Mouse (Mus musculus): ENCODE measurements around the gene Asb8. TPM values are rescaled to one million over a fixed set of nuclear protein-coding genes. Genes with fewer than 3 reads are reported as not detected.

Asb8 gene
- polyA plus RNA-seq, 1 experiment from 2014 or later, result 22.8 TPM

DNA sequence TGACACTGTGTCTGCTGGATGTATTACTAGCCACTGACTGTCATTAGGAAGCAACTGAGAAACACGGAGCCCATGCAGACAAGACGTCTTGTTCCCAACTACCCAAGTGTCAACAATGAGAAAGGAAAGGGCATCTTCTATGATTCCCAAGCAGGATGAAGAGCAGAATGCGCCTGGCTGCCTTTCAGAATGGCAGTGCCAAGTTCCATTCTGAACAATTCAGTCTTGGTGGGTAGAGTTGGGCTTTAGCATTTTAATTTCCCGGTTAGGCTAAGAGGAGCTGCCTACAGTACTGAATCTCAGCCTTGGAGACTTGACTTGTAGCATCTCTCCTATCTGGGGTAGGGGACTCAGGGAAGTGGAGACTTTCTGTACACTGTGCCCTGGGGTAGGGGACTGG lies 31.4 kb downstream of the Asb8 start:
- no peak overlapping the region for H3K27ac ChIP-seq (ENCODE audit: low read length)
- no peak overlapping the region for H3K4me2 ChIP-seq (ENCODE audit: low read depth, low read length)
- H3K4me1 ChIP-seq (ENCODE audit: control insufficient read depth, low read depth, low read length), result no peaks in the 10 kb centered on the region
- no peak overlapping the region for H3K9ac ChIP-seq (ENCODE audit: low read depth, low read length)
- no peaks in the 10 kb centered on the region for H3K27me3 ChIP-seq (ENCODE audit: control insufficient read depth, insufficient read depth, low read depth, low read length)
- no peak for ATAC-seq (ENCODE audit: low read depth)
- H3K4me3 ChIP-seq (ENCODE audit: low read depth, low read length), result no peak overlapping the region
- H3K9me3 ChIP-seq (replicated peaks; ENCODE audit: control insufficient read depth, low read length), result no peaks in the 10 kb centered on the region
- WGBS (ENCODE audit: insufficient replicate concordance), result 72% methylated on average over 4 of the region's 4 CpGs
- H3K36me3 ChIP-seq (ENCODE audit: control insufficient read depth, insufficient read depth), result peaks cover 6% of the 10 kb centered on the region

DNA sequence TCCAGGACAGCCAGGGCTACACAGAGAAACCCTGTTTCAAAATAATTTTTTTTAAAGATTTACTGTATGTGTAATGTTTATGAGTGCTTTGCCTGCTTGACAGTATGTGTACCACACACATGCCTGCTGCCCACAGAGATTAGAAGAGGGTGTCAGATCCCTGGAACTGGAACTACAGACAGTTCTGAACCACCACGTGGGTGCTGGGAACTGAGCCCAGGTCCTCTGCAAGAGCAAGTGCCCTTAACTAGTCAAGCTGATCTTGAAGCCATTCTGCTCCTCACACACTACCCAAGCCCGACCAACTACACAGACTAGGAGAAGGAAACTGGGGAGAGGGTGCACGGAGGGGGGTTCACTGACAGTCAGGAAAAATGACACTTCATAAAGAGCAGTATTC lies 32.0 kb downstream of the Asb8 start:
- no peaks in the 10 kb centered on the region for H3K27me3 ChIP-seq (ENCODE audit: control insufficient read depth, insufficient read depth, low read depth, low read length)
- no peaks in the 10 kb centered on the region for H3K4me1 ChIP-seq (ENCODE audit: control insufficient read depth, low read depth, low read length)
- WGBS (ENCODE audit: insufficient replicate concordance), result 85% methylated on average over 3 of the region's 3 CpGs
- ATAC-seq (ENCODE audit: low read depth), result no peak
- peaks cover 6% of the 10 kb centered on the region for H3K36me3 ChIP-seq (ENCODE audit: control insufficient read depth, insufficient read depth)
- H3K9ac ChIP-seq (ENCODE audit: low read depth, low read length), result no peak overlapping the region
- H3K4me2 ChIP-seq (ENCODE audit: low read depth, low read length), result no peak overlapping the region
- H3K9me3 ChIP-seq (replicated peaks; ENCODE audit: control insufficient read depth, low read length), result no peaks in the 10 kb centered on the region
- no peak overlapping the region for H3K27ac ChIP-seq (ENCODE audit: low read length)
- no peak overlapping the region for H3K4me3 ChIP-seq (ENCODE audit: low read depth, low read length)

DNA sequence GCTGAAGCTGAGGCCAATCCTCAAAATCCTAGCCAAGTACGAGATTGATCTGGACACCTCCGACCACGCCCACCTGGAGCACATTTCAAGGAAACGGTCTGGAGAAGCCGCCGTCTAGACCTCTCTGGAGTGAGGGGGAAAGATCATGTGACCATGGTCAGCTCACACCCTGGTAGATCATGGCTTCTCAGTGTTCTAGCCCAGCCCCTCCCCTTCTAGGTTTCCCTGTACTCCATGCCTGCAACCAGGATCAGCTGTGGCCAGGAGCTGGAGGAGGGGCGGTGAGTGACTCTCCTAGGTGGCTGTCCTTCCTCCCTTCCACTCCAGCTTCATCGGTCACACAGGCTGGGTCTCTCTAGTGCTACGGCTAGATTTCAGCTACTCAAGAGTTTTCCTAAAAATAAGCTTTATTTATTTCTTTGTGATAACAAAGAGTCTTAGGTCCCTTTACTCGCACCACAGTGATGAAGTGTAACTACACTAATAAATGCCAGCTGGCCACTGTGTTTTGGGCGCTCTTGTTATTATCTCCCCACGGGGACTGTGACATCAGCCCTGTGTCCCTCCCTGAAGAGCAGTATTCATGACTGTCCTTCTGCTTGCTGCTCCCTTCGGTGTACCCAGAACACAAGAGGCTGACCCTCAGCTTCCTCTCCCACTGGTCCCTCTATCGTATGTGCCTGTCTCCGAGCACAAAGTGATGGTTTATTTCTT lies 33.3 kb downstream of the Asb8 start:
- Histone ChIP-seq H3K27ac (ENCODE audit: low read length) (no peak overlapping the region), H3K4me1 (ENCODE audit: control insufficient read depth, low read depth, low read length) (no peaks in the 10 kb centered on the region), H3K4me3 (ENCODE audit: low read depth, low read length) (no peak overlapping the region), H3K4me2 (ENCODE audit: low read depth, low read length) (no peak overlapping the region), H3K9me3 (replicated peaks; ENCODE audit: control insufficient read depth, low read length) (no peaks in the 10 kb centered on the region), H3K36me3 (ENCODE audit: control insufficient read depth, insufficient read depth) (peaks cover 6% of the 10 kb centered on the region), H3K27me3 (ENCODE audit: control insufficient read depth, insufficient read depth, low read depth, low read length) (no peaks in the 10 kb centered on the region), H3K9ac (ENCODE audit: low read depth, low read length) (no peak overlapping the region)
- no peak for ATAC-seq (ENCODE audit: low read depth)
- WGBS (ENCODE audit: insufficient replicate concordance), result 80% methylated on average over 15 of the region's 15 CpGs

DNA sequence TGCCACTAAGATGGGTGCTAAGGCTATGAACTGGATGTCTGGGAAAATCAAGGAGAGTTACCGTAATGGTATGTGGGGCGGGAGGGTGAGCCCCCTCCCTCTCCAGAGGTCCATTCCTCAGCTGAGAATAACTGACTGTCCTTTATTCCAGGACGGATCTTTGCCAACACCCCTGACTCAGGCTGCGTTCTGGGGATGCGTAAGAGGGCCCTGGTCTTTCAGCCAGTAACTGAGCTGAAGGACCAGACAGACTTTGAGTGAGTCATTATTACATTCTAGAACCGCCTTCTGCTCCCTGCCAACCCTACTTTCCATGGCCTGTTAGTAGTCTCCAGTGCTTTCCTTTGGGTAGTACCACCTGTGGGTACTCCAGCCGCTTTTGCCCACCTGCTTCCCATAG lies 34.0 kb downstream of the Asb8 start:
- no peak for ATAC-seq (ENCODE audit: low read depth)
- Histone ChIP-seq H3K9ac (ENCODE audit: low read depth, low read length) (no peak overlapping the region), H3K4me3 (ENCODE audit: low read depth, low read length) (no peak overlapping the region), H3K36me3 (ENCODE audit: control insufficient read depth, insufficient read depth) (peaks cover 6% of the 10 kb centered on the region), H3K9me3 (replicated peaks; ENCODE audit: control insufficient read depth, low read length) (no peaks in the 10 kb centered on the region), H3K27ac (ENCODE audit: low read length) (no peak overlapping the region), H3K27me3 (ENCODE audit: control insufficient read depth, insufficient read depth, low read depth, low read length) (no peaks in the 10 kb centered on the region), H3K4me2 (ENCODE audit: low read depth, low read length) (no peak overlapping the region), H3K4me1 (ENCODE audit: control insufficient read depth, low read depth, low read length) (no peaks in the 10 kb centered on the region)
- 84% methylated on average over 7 of the region's 7 CpGs for WGBS (ENCODE audit: insufficient replicate concordance)

DNA sequence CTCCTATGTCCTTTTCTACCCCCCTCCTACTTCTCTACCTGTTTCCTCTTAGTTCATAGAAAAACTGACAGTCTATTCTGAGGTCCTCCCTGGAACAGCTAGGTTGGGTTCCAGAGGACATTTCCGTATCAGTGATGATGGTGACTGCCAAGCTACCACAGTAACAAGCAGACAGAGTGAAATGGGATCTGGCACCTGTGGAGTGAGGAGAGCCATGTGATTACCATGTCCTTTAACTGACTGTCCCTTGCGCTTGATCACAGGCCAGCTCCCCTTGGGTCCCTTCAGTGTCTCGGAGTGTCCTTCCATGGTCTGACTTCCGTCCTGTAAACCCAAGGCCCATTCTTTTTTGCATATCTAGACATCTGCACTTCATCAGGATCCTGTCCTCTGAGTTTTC lies 34.4 kb downstream of the Asb8 start:
- H3K4me2 ChIP-seq (ENCODE audit: low read depth, low read length), result no peak overlapping the region
- H3K27me3 ChIP-seq (ENCODE audit: control insufficient read depth, insufficient read depth, low read depth, low read length), result no peaks in the 10 kb centered on the region
- 85% methylated on average over 4 of the region's 4 CpGs for WGBS (ENCODE audit: insufficient replicate concordance)
- no peak overlapping the region for H3K9ac ChIP-seq (ENCODE audit: low read depth, low read length)
- ATAC-seq (ENCODE audit: low read depth), result no peak
- peaks cover 5% of the 10 kb centered on the region for H3K36me3 ChIP-seq (ENCODE audit: control insufficient read depth, insufficient read depth)
- no peak overlapping the region for H3K4me3 ChIP-seq (ENCODE audit: low read depth, low read length)
- no peaks in the 10 kb centered on the region for H3K4me1 ChIP-seq (ENCODE audit: control insufficient read depth, low read depth, low read length)
- H3K9me3 ChIP-seq (replicated peaks; ENCODE audit: control insufficient read depth, low read length), result no peaks in the 10 kb centered on the region
- H3K27ac ChIP-seq (ENCODE audit: low read length), result no peak overlapping the region

DNA sequence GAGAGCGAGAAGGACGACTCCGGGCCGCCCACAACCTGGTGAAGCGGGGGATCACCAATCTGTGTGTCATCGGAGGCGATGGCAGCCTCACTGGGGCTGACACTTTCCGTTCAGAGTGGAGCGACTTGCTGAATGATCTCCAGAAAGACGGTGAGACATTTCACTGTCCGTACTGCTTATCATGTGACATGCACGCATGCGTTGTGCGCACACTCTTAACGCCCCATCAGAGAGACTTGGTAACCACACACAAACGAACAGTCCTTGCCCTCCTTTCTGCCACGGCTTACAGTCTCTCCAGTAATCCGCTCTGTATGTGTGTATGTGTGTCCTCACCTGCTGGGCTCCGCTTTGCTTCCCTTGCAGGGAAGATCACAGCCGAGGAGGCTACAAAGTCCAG lies 44.6 kb downstream of the Asb8 start:
- Histone ChIP-seq H3K4me2 (ENCODE audit: low read depth, low read length) (no peak overlapping the region), H3K27me3 (ENCODE audit: control insufficient read depth, insufficient read depth, low read depth, low read length) (no peaks in the 10 kb centered on the region), H3K36me3 (ENCODE audit: control insufficient read depth, insufficient read depth) (peaks cover 17% of the 10 kb centered on the region), H3K9me3 (replicated peaks; ENCODE audit: control insufficient read depth, low read length) (no peaks in the 10 kb centered on the region), H3K4me1 (ENCODE audit: control insufficient read depth, low read depth, low read length) (peaks cover 15% of the 10 kb centered on the region), H3K27ac (ENCODE audit: low read length) (no peak overlapping the region), H3K9ac (ENCODE audit: low read depth, low read length) (no peak overlapping the region), H3K4me3 (ENCODE audit: low read depth, low read length) (no peak overlapping the region)
- no peak for ATAC-seq (ENCODE audit: low read depth)
- WGBS (ENCODE audit: insufficient replicate concordance), result 85% methylated on average over 20 of the region's 20 CpGs

DNA sequence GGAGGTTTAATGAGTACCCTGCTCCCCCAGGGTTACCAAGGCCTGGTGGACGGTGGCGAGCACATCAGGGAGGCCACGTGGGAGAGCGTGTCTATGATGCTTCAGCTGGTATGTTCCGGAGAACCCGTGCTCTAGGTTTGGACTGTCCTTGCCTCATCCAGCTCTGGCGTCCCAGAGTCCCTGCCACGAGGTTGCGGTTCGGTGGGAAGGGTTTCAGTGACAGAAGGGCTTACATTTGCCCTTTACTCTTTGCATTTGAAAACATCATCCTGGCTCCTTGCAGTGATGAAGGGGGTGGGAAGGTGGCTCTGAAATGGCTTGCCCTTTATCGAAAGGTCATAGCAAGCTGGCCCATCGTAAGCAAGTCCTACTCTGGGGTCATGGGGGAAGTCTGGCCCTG lies 46.1 kb downstream of the Asb8 start:
- H3K4me2 ChIP-seq (ENCODE audit: low read depth, low read length), result no peak overlapping the region
- no peak overlapping the region for H3K4me3 ChIP-seq (ENCODE audit: low read depth, low read length)
- 85% methylated on average over 12 of the region's 12 CpGs for WGBS (ENCODE audit: insufficient replicate concordance)
- peaks cover 17% of the 10 kb centered on the region for H3K36me3 ChIP-seq (ENCODE audit: control insufficient read depth, insufficient read depth)
- no peak for ATAC-seq (ENCODE audit: low read depth)
- H3K27me3 ChIP-seq (ENCODE audit: control insufficient read depth, insufficient read depth, low read depth, low read length), result no peaks in the 10 kb centered on the region
- H3K9ac ChIP-seq (ENCODE audit: low read depth, low read length), result no peak overlapping the region
- peaks cover 23% of the 10 kb centered on the region for H3K4me1 ChIP-seq (ENCODE audit: control insufficient read depth, low read depth, low read length)
- H3K27ac ChIP-seq (ENCODE audit: low read length), result no peak overlapping the region
- H3K9me3 ChIP-seq (replicated peaks; ENCODE audit: control insufficient read depth, low read length), result no peaks in the 10 kb centered on the region

DNA sequence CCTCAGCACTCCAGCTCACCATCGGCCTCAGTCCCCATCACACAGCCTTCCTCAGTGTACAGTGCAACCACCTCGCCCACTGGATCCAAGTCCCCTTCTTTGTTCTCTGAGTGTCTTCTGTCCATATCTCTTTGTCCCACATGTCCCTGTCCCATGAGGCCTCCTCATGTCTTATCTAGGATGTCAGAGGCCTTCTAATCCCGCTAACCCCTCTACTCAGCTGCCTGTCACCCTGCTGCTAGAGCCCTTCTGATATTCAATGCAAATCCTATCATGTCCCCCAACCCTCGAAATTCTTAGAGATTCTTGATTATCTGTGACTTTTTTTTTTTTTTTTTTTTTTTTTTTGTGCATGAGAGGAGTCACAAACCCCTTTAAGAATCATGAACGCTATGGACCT lies 49.1 kb downstream of the Asb8 start:
- WGBS (ENCODE audit: insufficient replicate concordance), result 26% methylated on average over 5 of the region's 5 CpGs

DNA sequence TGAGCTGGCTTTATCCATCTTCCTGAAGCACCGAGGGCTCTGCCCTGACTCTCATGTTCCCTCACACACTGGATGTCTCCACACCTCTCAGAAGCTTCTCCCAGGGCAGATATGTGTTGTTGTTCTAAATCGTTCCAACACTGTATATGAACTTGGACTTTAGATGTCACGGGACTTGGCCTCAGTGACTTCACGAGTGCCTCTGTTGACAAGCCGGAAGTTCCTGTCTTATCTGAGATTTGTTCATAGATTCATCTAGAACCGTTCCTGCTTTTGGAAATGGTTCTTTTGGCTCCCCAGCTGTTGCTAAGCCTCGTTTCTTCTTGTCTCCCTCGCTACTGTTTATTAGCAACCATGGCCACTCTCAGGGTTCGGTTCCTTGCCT lies 49.7 kb downstream of the Asb8 start:
- 43% methylated on average over 9 of the region's 9 CpGs for WGBS (ENCODE audit: insufficient replicate concordance)
- no peak overlapping the region for H3K4me3 ChIP-seq (ENCODE audit: low read depth, low read length)
- H3K27me3 ChIP-seq (ENCODE audit: control insufficient read depth, insufficient read depth, low read depth, low read length), result no peaks in the 10 kb centered on the region
- no peak overlapping the region for H3K9ac ChIP-seq (ENCODE audit: low read depth, low read length)
- ATAC-seq (ENCODE audit: low read depth), result no peak
- 0 out of 2 replicates have a peak, but pooled peaks cover 2% of the 10 kb centered on the region for H3K36me3 ChIP-seq (ENCODE audit: control insufficient read depth, insufficient read depth)
- peak overlapping the region; percentile 66 for H3K27ac ChIP-seq (ENCODE audit: low read length)
- peak overlapping the region; percentile 49 for H3K4me2 ChIP-seq (ENCODE audit: low read depth, low read length)
- H3K9me3 ChIP-seq (replicated peaks; ENCODE audit: control insufficient read depth, low read length), result no peaks in the 10 kb centered on the region
- H3K4me1 ChIP-seq (ENCODE audit: control insufficient read depth, low read depth, low read length), result peaks cover 35% of the 10 kb centered on the region

More for the DNA sequence above, 49.1 kb downstream of the Asb8 start:
- Histone ChIP-seq H3K4me1 (ENCODE audit: control insufficient read depth, low read depth, low read length) (peaks cover 33% of the 10 kb centered on the region), H3K4me3 (ENCODE audit: low read depth, low read length) (no peak overlapping the region), H3K4me2 (ENCODE audit: low read depth, low read length) (peak overlapping the region; percentile 49), H3K27ac (ENCODE audit: low read length) (peak overlapping the region; percentile 66), H3K9me3 (replicated peaks; ENCODE audit: control insufficient read depth, low read length) (no peaks in the 10 kb centered on the region), H3K27me3 (ENCODE audit: control insufficient read depth, insufficient read depth, low read depth, low read length) (no peaks in the 10 kb centered on the region), H3K36me3 (ENCODE audit: control insufficient read depth, insufficient read depth) (peaks cover 2% of the 10 kb centered on the region; the same call in 1 of the 2 replicates), H3K9ac (ENCODE audit: low read depth, low read length) (no peak overlapping the region)
- ATAC-seq (ENCODE audit: low read depth), result peak; percentile 90

Measured in liver, embryonic 16.5 days (tissue).